Mouse (Mus musculus) embryonic facial prominence, embryonic 10.5 days (tissue): ENCODE measurements around the gene Trpm5. TPM values are rescaled to one million over a fixed set of nuclear protein-coding genes. Genes with fewer than 3 reads are reported as not detected.

Experiments
- DNase-seq: peaks from one replicate; pipeline ENCODE4 v3.0.0-alpha.2; 2017; ENCODE audit warnings: low spot score
- H3K27ac ChIP-seq: fragments of 300-500 bp; sonication (generic); replicated peaks from 2 replicates; pipeline ENCODE4 v1.5.1; 2016; ENCODE audit warnings: mild to moderate bottlenecking
- H3K27me3 ChIP-seq: fragments of 300-500 bp; sonication (generic); replicated peaks from 2 replicates; pipeline ENCODE4 v1.6.1; 2016; ENCODE audit warnings: low read depth, mild to moderate bottlenecking; ENCODE audit not compliant: poor library complexity, severe bottlenecking
- H3K36me3 ChIP-seq: fragments of 300-500 bp; sonication (generic); replicated peaks from 2 replicates; pipeline ENCODE4 v1.6.1; 2016; ENCODE audit warnings: mild to moderate bottlenecking, moderate library complexity
- H3K4me1 ChIP-seq: fragments of 300-500 bp; sonication (generic); 2 replicates; pipeline ENCODE4 v1.6.1; 2016
- H3K4me3 ChIP-seq: fragments of 300-500 bp; sonication (generic); 2 replicates; pipeline ENCODE4 v1.5.1; 2016; ENCODE audit warnings: mild to moderate bottlenecking, moderate library complexity
- H3K9me3 ChIP-seq: fragments of 300-500 bp; sonication (generic); 2 replicates; pipeline ENCODE4 v1.6.1; 2016; ENCODE audit warnings: mild to moderate bottlenecking
- WGBS: fragments of 180-500 bp; shearing (Covaris S2); methylation state at CpG from one replicate; pipeline ENCODE4 v1.1.7; 2016; 5-methylcytosine and 5-hydroxymethylcytosine counted together
- polyA plus RNA-seq: library from polyadenylated mRNA; unstranded; fragments of >200 nt; fragmentation: Nextera tagmentation; extraction: Ambion mirVana; gene quantifications from 2 replicates; pipeline ENCODE4 v1.2.1, GENCODE M21; 2016

Trpm5 gene
- polyA plus RNA-seq: 0.60 and 0.77 TPM in 2 replicates

DNA sequence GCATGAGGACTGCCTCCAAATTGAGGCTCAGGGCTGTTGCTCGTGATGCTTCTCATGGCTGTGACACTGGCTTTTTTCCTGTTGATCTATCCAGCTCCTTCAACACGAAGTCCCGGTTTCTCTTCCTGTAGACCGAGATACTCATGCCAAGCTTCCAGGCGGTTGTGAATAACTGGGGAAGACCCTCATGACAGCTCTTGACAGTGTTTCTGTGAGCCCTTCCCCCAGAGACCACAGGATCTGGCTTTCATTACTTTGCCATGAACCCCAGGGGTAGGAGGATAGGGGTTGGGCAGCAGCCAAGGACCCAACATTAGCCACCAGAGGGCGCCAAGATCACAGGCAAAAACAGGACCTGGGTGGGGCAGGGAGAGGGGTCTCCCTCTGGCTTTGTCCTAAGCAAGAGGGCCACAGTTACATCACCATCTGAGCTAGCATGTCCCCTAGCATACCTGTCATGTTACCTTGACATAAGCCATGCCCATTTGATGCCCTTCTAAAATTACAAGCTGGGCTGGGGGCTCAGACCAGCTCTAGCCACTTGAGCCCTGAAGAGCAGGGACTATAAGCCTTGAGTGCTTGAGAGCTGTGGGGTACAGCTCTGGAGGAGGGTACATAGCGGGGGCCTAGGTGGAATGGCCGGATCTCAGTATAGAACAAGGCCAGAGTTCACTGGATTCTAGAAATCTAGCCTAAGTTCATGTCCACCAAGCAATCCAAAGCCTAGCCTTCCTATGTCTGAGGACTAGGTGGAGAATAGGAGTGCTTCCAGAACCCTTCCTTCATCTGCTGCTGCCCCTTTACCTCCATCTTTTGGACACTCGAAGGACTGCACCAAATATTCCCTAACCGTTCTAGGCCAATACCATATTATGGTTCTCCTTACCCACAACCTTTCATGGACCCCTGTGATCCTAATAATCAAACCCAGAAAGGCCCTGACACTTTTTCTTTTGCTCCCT lies at the start of gene Trpm5:
Gene Trpm5, minus strand, starts transcription at position 51 of the 962 bp plus-strand sequence.
- H3K27me3 ChIP-seq: peaks cover 37% of the 10 kb centered on the region
- H3K27ac ChIP-seq: no peak within 1 kb of the TSS
- H3K4me1 ChIP-seq: 0 out of 2 replicates have a peak, but pooled peaks cover 5% of the 10 kb centered on the region
- WGBS: 42% methylated on average over 10 of the region's 10 CpGs
- peak; percentile 80 for DNase-seq
- no peaks in the 10 kb centered on the region for H3K36me3 ChIP-seq
- no peak within 1 kb of the TSS for H3K4me3 ChIP-seq
- no peaks in the 10 kb centered on the region for H3K9me3 ChIP-seq

DNA sequence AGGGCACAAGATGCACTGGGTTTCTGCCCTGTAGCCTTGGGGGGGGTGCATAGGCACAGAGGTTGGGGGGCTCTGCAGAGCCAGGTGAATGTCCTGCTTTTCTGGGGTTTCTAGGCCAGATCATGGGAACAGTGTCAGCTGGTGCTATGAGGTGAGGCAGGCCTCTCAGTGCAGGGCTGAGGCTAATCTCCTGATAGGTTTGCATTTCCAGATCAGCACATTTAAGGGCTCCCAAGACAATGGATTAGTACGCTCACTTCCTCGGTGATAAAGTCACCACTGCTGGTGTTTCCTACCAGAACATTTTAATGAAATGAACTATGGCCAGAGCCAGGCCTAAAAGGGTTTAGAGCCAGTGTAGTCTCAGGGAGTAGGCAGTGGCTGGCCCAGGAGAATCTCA lies 48.2 kb upstream of the Trpm5 start:
- no peak for DNase-seq
- H3K36me3 ChIP-seq: no peaks in the 10 kb centered on the region
- H3K4me1 ChIP-seq: peaks cover 5% of the 10 kb centered on the region; the same call in 1 of the 2 replicates
- WGBS: 86% methylated on average over 2 of the region's 2 CpGs
- H3K27ac ChIP-seq: no peak overlapping the region
- no peaks in the 10 kb centered on the region for H3K9me3 ChIP-seq
- no peak overlapping the region for H3K4me3 ChIP-seq
- H3K27me3 ChIP-seq: peaks cover 2% of the 10 kb centered on the region; the same call in 1 of the 2 replicates

DNA sequence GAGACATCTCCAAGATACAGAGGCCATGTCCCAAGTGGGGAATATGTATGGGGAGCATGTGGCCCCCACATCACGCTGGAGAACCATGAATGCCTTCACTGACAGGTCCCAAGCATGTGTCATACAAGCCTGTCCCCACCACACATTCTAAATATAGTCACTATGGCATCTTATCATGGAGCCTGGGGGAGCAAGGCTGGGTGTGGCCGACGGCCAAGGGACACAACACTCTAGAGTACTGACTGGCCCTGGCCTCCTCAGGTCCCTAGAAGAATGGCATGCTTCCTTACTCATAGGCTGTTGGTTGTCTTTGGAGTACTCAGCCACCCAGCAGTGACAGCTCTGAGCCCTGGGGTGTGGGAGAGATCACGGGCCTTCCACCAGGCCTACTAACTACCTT lies 45.5 kb upstream of the Trpm5 start:
- Histone ChIP-seq H3K9me3 (no peaks in the 10 kb centered on the region), H3K4me3 (no peak overlapping the region), H3K27ac (no peak overlapping the region), H3K27me3 (peaks cover 6% of the 10 kb centered on the region; the same call in 1 of the 2 replicates), H3K4me1 (peaks cover 11% of the 10 kb centered on the region), H3K36me3 (no peaks in the 10 kb centered on the region)
- no peak for DNase-seq
- WGBS: 80% methylated on average over 4 of the region's 4 CpGs

DNA sequence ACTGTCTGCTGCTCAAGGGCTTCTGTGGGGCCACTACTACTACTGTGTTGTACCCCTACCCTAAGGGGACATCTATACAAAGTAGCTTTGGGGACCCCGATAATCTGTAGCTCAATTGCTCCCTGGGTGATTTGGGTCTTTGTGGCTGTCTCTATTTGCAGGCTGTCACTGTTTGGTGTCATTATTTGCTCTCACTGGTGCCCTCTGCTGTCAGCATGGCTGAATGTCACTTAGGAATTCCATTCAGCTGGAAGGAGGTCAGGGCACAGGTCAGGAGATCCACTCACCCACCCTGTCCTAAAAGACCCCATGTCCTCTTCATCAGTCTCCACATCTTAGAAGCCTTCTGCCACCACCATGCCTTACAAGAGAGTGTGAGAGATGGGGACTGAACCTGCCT lies 44.3 kb upstream of the Trpm5 start:
- no peaks in the 10 kb centered on the region for H3K9me3 ChIP-seq
- no peak overlapping the region for H3K27ac ChIP-seq
- H3K4me3 ChIP-seq: no peak overlapping the region
- WGBS: 57% methylated on average over 1 of the region's 1 CpGs
- H3K27me3 ChIP-seq: peaks cover 6% of the 10 kb centered on the region; the same call in 1 of the 2 replicates
- H3K4me1 ChIP-seq: peaks cover 11% of the 10 kb centered on the region
- no peaks in the 10 kb centered on the region for H3K36me3 ChIP-seq
- DNase-seq: peak; percentile 55

DNA sequence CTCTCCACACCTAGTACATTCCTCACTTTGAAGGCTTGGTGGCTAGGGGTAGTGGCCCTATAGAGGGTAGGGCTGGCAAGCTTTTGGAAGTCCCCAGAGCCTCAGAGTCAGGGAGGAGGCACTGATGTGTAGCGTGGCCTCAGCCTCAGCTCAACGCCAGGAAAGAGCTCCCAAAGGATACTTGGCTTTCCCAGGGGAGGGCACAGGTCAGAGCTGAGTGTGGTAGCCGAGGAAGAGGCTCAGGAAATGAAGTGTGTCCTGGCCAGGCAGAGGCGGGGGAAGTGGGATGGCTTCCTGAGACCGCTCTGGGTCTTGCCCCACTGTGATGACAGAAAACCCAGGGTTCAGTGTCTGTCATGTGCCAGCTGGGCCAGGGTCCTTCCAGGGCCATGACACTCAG lies 42.1 kb upstream of the Trpm5 start:
- Histone ChIP-seq H3K9me3 (no peaks in the 10 kb centered on the region), H3K36me3 (no peaks in the 10 kb centered on the region), H3K4me3 (no peak overlapping the region), H3K27ac (no peak overlapping the region), H3K4me1 (peaks cover 11% of the 10 kb centered on the region), H3K27me3 (peaks cover 6% of the 10 kb centered on the region; the same call in 1 of the 2 replicates)
- no peak for DNase-seq
- 58% methylated on average over 5 of the region's 5 CpGs for WGBS

DNA sequence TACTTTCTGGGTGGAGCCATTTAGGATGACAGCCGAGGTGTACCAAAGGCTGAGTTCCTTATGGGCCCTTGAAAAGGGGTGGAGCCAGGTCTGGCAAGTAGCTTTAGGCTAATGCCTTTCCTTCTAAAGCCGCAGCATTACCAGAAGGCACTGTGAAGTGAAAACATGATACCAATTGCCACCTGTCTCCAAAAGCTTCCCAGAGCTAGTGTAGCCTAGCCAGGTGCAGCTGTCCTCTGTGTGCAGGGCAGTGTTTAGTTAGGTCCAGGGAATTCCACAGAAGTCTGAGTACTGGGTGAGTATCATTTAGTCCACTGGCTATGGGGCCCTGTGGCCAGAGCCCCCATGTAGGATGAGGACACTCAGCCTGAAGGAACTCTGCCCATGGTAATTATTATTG lies 41.7 kb upstream of the Trpm5 start:
- Histone ChIP-seq H3K36me3 (no peaks in the 10 kb centered on the region), H3K27ac (no peak overlapping the region), H3K4me3 (no peak overlapping the region), H3K9me3 (no peaks in the 10 kb centered on the region), H3K27me3 (peaks cover 6% of the 10 kb centered on the region; the same call in 1 of the 2 replicates), H3K4me1 (peaks cover 11% of the 10 kb centered on the region)
- 78% methylated on average over 2 of the region's 2 CpGs for WGBS
- no peak for DNase-seq

DNA sequence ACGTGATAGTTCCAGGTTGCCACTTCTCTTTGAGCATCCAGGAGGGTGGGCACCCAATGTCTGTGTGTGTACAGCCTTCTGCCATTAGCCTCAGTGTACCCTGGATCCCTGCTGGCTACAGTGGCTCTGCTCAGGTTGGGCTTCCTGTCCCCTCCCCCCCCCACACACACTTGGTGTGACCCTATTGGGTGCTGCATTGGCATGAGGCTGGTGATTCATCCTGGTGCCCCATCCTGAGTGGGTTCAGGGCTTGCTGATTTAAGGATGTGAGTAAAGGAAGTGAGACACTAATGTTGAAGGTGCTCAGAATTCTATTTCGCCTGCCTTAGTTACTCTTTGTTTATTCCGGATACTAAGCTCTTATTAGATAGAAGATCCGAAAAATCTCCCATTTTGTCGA lies 38.4 kb upstream of the Trpm5 start:
- WGBS: 87% methylated on average over 5 of the region's 5 CpGs
- no peaks in the 10 kb centered on the region for H3K36me3 ChIP-seq
- H3K4me3 ChIP-seq: no peak overlapping the region
- no peaks in the 10 kb centered on the region for H3K9me3 ChIP-seq
- DNase-seq: no peak
- peaks cover 9% of the 10 kb centered on the region for H3K4me1 ChIP-seq
- H3K27ac ChIP-seq: no peak overlapping the region
- peaks cover 5% of the 10 kb centered on the region; the same call in 1 of the 2 replicates for H3K27me3 ChIP-seq

DNA sequence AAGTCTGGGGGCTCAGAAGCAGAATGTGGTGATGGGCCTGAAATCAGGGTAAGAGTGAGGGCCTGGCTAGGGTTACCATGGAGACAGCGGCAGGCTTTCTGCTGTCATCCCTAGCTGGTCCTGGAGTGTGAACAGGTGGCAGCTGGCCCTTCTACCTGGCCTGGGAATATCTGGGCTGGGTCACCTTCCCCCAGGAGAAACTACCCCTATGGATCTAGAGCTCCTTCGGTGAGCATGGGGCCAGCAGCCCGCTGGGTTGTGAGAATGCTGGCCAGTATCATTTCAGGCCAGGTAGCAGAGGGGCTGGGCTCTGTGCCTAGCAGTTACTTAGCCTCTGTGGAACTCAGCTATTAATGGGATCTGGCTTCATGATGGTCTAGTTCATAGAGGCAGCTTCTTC lies 30.5 kb upstream of the Trpm5 start:
- Histone ChIP-seq H3K36me3 (no peaks in the 10 kb centered on the region), H3K4me1 (peaks cover 46% of the 10 kb centered on the region), H3K4me3 (no peak overlapping the region), H3K27me3 (peaks cover 4% of the 10 kb centered on the region; the same call in 1 of the 2 replicates), H3K9me3 (no peaks in the 10 kb centered on the region), H3K27ac (peak overlapping the region; percentile 82)
- WGBS: 68% methylated on average over 3 of the region's 3 CpGs
- DNase-seq: no peak

DNA sequence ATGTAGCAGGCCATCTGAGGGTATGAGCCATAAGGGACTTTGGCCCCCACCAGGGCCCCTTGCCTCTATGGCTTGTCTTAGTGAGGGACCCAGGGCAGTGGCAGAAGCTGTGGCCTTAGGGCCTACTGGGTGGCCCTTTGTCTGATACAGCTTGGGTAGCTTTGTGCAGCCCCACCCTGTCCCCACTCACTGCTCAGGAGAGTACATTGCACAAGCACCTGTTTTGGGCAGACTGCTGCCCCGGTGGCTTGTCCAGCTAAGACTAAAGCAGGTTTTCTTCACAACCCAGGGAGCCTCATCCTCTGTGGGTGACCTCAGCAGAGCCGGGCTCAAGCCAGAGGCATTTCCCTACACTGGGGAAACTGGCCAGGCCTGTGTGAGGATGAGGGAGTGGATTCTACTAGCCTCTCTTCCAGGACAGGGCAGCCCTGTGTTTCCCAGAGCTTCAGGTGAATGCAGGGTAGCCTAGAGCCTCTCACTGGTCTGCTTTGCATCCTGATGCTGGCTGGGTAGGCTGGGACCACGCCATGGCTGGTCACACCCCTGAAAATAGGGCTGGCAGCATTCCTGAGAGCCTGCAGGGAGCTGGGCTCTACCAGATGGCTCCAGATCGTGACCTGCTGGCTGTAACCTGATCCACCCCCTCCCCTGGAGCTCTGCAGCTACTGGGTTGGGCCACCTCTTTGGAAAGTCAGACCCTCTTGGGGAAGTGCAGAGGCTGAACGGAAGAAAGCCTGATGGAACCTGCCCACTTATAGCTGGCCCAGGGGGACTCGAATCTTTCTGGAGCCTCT lies 29.6 kb upstream of the Trpm5 start:
- WGBS: 10% methylated on average over 6 of the region's 6 CpGs
- Histone ChIP-seq H3K4me1 (peaks cover 54% of the 10 kb centered on the region), H3K36me3 (no peaks in the 10 kb centered on the region), H3K27ac (peak overlapping the region; percentile 82), H3K4me3 (no peak overlapping the region), H3K9me3 (no peaks in the 10 kb centered on the region), H3K27me3 (peaks cover 4% of the 10 kb centered on the region; the same call in 1 of the 2 replicates)
- DNase-seq: peak; percentile 87

DNA sequence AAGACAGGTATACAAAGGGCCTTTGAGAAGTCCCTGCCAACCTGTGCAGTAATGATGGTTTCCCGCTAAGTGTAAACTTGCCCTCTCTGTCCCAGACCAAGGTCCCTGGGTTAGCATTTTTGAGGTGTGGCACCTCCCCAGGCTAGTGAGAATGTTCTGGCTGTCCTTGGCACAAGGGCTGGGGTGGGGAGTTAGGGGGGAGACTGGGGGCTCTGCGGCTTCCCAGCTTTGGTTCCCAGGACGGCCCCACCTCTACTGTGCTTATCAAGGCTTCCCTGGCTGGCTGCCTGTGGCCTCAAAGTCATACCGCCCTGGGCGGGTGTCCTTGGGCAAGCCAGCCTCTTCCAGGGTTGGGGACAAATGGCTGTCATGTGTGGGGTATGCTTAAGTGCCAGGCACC lies 27.7 kb upstream of the Trpm5 start:
- peaks cover 4% of the 10 kb centered on the region; the same call in 1 of the 2 replicates for H3K27me3 ChIP-seq
- no peak overlapping the region for H3K4me3 ChIP-seq
- peaks cover 61% of the 10 kb centered on the region for H3K4me1 ChIP-seq
- WGBS: 75% methylated on average over 5 of the region's 5 CpGs
- H3K36me3 ChIP-seq: no peaks in the 10 kb centered on the region
- no peak for DNase-seq
- no peaks in the 10 kb centered on the region for H3K9me3 ChIP-seq
- peak overlapping the region; percentile 67 for H3K27ac ChIP-seq

DNA sequence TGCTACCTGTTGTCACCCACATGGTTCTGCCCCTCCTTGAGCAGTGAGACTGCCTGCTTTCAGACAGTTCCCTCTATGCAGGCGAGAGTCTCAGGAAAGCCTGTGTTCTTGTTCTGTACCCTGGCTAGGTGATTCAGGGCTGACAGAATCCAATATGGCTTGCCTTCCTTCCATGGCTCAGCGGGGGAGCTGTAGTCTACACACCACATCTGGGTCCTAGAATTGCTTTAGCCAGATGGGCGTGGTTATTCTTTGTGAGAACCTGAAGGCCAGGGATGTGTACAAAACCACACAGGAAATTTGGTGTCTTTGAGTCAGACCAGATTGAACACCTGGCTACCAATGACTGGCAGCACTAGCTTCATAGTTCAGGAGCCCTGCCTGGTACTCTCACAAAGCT lies 25.4 kb upstream of the Trpm5 start:
- Histone ChIP-seq H3K9me3 (peaks cover 3% of the 10 kb centered on the region; the same call in 1 of the 2 replicates), H3K4me1 (peaks cover 52% of the 10 kb centered on the region), H3K36me3 (no peaks in the 10 kb centered on the region), H3K4me3 (no peak overlapping the region), H3K27me3 (peaks cover 4% of the 10 kb centered on the region; the same call in 1 of the 2 replicates), H3K27ac (peak overlapping the region; percentile 69)
- DNase-seq: no peak
- 81% methylated on average over 3 of the region's 3 CpGs for WGBS

DNA sequence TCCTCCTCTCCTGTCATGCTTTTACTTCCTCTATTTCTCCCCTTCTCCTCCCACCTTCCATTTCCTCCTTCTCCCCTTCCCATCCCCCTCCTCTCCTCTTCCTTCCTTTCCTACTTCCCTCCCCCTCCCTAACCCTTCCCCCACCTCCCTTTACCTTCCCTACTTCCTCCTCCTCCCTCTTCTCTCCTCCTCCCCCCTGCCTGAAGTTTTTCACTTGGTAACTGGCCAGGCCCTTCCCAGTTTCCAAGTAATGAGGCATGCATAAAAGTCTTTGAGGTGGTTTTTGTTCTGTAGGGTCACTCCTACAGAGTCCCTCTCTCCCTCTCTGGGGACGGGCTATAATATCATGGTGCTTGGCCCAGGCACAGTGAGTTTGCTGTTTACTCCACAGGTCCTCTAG lies 25.0 kb upstream of the Trpm5 start:
- Histone ChIP-seq H3K9me3 (peaks cover 6% of the 10 kb centered on the region; the same call in 1 of the 2 replicates), H3K4me1 (peaks cover 48% of the 10 kb centered on the region), H3K36me3 (no peaks in the 10 kb centered on the region), H3K27ac (peak overlapping the region; percentile 69), H3K27me3 (peaks cover 4% of the 10 kb centered on the region; the same call in 1 of the 2 replicates), H3K4me3 (no peak overlapping the region)
- 45% methylated on average over 1 of the region's 1 CpGs for WGBS
- no peak for DNase-seq
